Mouse (Mus musculus) right cerebral cortex, postnatal 25 days (tissue): ENCODE measurements around the gene D630039A03Rik.
A peak's percentile ranks its signal among the peaks of the same experiment; 100 is the strongest.

ENCODE experiments used
- DNase-seq: peaks from one replicate; pipeline ENCODE4 v3.0.0; 2022

D630039A03Rik gene

GRCm38 (mm10) chr4:57916201-57916661 lies at the start of gene D630039A03Rik:
D630039A03Rik (minus strand) TSS chr4:57916297.
- no peak for DNase-seq

GRCm38 (mm10) chr4:57965516-57965915 lies 49.4 kb upstream of the D630039A03Rik start:
- no peak for DNase-seq

GRCm38 (mm10) chr4:57964143-57964542 lies 48.0 kb upstream of the D630039A03Rik start:
- DNase-seq: no peak

- no peak for DNase-seq
These were observed 43.0 kb upstream of the D630039A03Rik start for GRCm38 (mm10) chr4:57959056-57959455.

- DNase-seq: no peak
These were observed 42.0 kb upstream of the D630039A03Rik start for GRCm38 (mm10) chr4:57958098-57958497.

GRCm38 (mm10) chr4:57957200-57958085 lies 41.3 kb upstream of the D630039A03Rik start:
- DNase-seq: no peak

- DNase-seq: peak; percentile 96
These were observed 40.2 kb upstream of the D630039A03Rik start, which contains the start of gene Txn1 for GRCm38 (mm10) chr4:57956029-57956960. Txn1 (minus strand) TSS chr4:57956411.

GRCm38 (mm10) chr4:57955544-57955958 lies 39.5 kb upstream of the D630039A03Rik start:
- DNase-seq: peak; percentile 65

GRCm38 (mm10) chr4:57954991-57955390 lies 38.9 kb upstream of the D630039A03Rik start:
- DNase-seq: no peak

- DNase-seq: no peak
These were observed 38.5 kb upstream of the D630039A03Rik start for GRCm38 (mm10) chr4:57954580-57954979.

- no peak for DNase-seq
These were observed 37.7 kb upstream of the D630039A03Rik start for GRCm38 (mm10) chr4:57953796-57954195.

GRCm38 (mm10) chr4:57952891-57953290 lies 36.8 kb upstream of the D630039A03Rik start:
- no peak for DNase-seq

GRCm38 (mm10) chr4:57952416-57952815 lies 36.3 kb upstream of the D630039A03Rik start:
- DNase-seq: no peak

GRCm38 (mm10) chr4:57949866-57950265 lies 33.8 kb upstream of the D630039A03Rik start:
- no peak for DNase-seq

GRCm38 (mm10) chr4:57947476-57947875 lies 31.4 kb upstream of the D630039A03Rik start:
- DNase-seq: no peak

- no peak for DNase-seq
These were observed 30.9 kb upstream of the D630039A03Rik start for GRCm38 (mm10) chr4:57947036-57947435.

GRCm38 (mm10) chr4:57942892-57943291 lies 26.8 kb upstream of the D630039A03Rik start:
- DNase-seq: no peak

- DNase-seq: no peak
These were observed 24.5 kb upstream of the D630039A03Rik start for GRCm38 (mm10) chr4:57940631-57941030.

- DNase-seq: no peak
These were observed 21.2 kb upstream of the D630039A03Rik start for GRCm38 (mm10) chr4:57937292-57937691.

GRCm38 (mm10) chr4:57934181-57934580 lies 18.1 kb upstream of the D630039A03Rik start:
- no peak for DNase-seq

- DNase-seq: no peak
These were observed 14.6 kb upstream of the D630039A03Rik start for GRCm38 (mm10) chr4:57930559-57931170.

GRCm38 (mm10) chr4:57927464-57928205 lies 11.5 kb upstream of the D630039A03Rik start:
- DNase-seq: no peak
